Mouse (Mus musculus): ENCODE results near the gene Mup1. TPM values are rescaled to one million over a fixed set of nuclear protein-coding genes. Genes with fewer than 3 reads are reported as not detected.
"Not testable (repeated sequence)": the region's sequence is repeated elsewhere in the genome, so short reads cannot be mapped to it uniquely, and the experiment has no call there.

Gene Mup1
- polyA plus RNA-seq (2015; fragmentation: Nextera tagmentation; extraction: Ambion mirVana): not detected in 2 replicates

DNA sequence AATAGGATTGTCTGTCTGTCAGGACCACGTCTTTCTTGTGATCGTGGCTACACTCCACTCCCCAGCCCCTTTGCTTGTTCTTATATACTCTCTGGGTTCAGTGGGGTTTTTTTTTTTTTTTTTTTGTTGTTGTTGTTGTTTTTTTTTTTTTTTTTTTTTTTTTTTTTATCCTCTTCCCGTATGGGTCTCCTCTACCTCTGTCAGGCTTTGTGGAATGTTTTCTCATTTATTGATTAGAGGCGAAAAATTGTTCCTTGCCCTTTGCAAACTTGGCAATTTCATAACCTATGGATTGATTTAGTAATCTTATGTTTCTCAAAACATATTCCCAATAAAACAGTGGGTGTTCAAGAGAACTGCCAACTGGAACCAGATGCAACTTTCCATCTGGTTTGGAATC, at the start of gene Mup1:
Gene Mup1, minus strand, starts transcription at position 101 of the 400 bp plus-strand sequence.
- not testable (repeated sequence) for H3K27ac ChIP-seq (ENCODE audit: low read depth); DNase-seq; H3K9me3 ChIP-seq (ENCODE audit: low read length); H3K9ac ChIP-seq (replicated peaks); H3K4me1 ChIP-seq (ENCODE audit: insufficient read depth); H3K4me3 ChIP-seq (ENCODE audit: low read depth, low read length); H3K4me2 ChIP-seq (ENCODE audit: low read depth, low read length); H3K27me3 ChIP-seq (ENCODE audit: insufficient read depth, low read length); H3K36me3 ChIP-seq (replicated peaks; ENCODE audit: insufficient read depth, low read length); ATAC-seq
- WGBS (ENCODE audit: insufficient replicate concordance): 78% methylated on average over 2 of the region's 4 CpGs

Other genes starting within 250 kb of the Mup1 start
- not detected in 2 replicates for gene Mup9, start 80.0 kb downstream of the Mup1 start, polyA plus RNA-seq (2015; fragmentation: Nextera tagmentation; extraction: Ambion mirVana)
- gene Mup10, start 80.2 kb upstream of the Mup1 start, polyA plus RNA-seq (2015; fragmentation: Nextera tagmentation; extraction: Ambion mirVana): not detected in 2 replicates
- not detected in 2 replicates for gene Mup11, start 160.5 kb upstream of the Mup1 start, polyA plus RNA-seq (2015; fragmentation: Nextera tagmentation; extraction: Ambion mirVana)
- not detected in 2 replicates for gene Mup12, start 239.4 kb upstream of the Mup1 start, polyA plus RNA-seq (2015; fragmentation: Nextera tagmentation; extraction: Ambion mirVana)